Mouse (Mus musculus): ENCODE results near the gene D17H6S53E. TPM values are rescaled to one million over a fixed set of nuclear protein-coding genes. Genes with fewer than 3 reads are reported as not detected.

The D17H6S53E gene
- total RNA-seq (2021) = 10 to 100 TPM; 24.1 to 29.8 TPM

DNA sequence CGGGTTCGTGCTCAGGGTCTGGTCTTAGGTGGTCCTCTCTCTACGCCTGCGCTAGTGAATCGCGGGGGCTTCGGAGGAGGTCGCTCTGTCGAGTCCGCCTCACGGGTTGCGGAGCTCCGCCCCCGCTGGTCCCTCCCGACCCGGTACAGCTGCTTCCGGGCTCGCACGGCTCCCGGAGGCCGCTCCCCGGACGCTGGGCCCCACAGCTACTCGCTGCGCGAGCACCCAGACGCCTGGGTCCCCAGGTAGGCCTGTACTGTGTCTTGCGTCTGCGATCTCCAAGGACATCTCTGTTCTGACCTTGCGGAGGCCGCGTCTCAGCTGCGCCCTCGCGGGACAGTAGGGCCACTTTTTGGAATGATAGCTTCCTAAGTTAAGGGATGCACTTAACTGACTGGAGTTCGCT is at the start of gene D17H6S53E:
D17H6S53E (plus strand) TSS at position 168 of the 406 bp plus-strand sequence.
- peak; percentile 74 to 80 for DNase-seq (ENCODE audit: low spot score in 2 of 2)
- intact Hi-C loops (cut with DNase I) = no loop called here

DNA sequence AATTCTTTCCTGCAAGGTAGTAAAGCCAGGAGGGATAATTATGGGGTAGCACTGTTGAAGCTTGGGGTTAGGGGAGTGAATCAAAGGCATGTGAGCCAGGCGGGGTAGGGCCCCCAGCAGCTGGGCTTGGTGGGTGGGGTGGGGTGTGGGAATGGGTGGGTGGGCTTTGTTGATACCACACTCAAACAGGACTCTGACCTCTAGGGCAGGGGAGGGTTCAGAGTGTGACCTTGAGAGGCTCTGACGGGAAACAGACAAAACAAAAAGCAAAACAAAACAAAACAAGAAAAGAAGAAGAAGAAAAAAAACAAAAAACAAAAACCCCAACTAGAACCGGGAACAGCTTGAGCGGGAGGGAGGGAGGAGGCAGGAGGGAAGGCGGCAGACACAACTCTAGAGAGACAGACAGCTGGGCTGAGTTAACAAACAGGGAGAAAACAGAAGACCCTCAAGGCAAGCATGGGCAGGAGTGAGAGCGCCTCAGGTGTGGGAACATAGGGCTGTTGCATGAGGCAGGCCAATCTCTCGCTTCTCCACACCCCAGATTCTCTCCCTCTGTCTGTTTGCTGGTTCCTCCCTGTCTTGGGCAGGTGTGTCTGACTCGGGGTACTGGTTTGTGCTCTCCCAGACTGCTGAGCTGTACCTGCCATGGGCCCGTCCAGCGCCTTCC is 49.5 kb upstream of the D17H6S53E start, which contains the start of gene Ly6g6e:
Ly6g6e (plus strand) TSS at position 396 of the 670 bp plus-strand sequence.
- DNase-seq (ENCODE audit: low spot score in 2 of 2) = no peak
- intact Hi-C loops (cut with DNase I) = no loop called here

- intact Hi-C loops (cut with DNase I) = no loop called here
- no peak for DNase-seq (ENCODE audit: low spot score in 2 of 2)
These were observed 48.9 kb upstream of the D17H6S53E start for GRCm38 (mm10) chr17:35077285-35077684.

GRCm38 (mm10) chr17:35077786-35078233 is 48.4 kb upstream of the D17H6S53E start, which contains the start of gene Ly6g6d:
TSS of gene Ly6g6d (minus strand) at chr17:35078065.
- intact Hi-C loops (cut with DNase I) = no loop called here
- DNase-seq (ENCODE audit: low spot score in 2 of 2) = no peak

- no peak for DNase-seq (ENCODE audit: low spot score in 2 of 2)
- intact Hi-C loops (cut with DNase I) = no loop called here
These were observed 46.4 kb upstream of the D17H6S53E start for GRCm38 (mm10) chr17:35079778-35080177.

DNA sequence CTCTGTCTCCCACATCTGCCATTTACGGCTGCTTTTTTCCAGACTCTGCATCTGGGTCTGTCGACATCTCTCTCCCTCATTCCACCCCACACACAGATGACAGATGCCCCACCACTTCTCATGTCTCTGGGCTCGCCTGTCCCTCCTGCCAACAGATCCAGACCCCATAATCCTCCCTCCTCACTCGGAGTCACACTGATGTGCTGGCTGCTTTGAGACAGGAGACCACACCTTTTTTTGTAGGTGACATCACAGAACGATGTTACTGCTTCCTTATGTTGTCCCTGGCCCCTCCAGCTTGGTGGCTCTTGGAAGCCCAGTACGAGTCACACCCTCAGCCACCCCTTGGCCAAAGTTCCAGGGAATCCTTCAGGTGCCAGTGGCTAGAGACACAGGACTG is 45.9 kb upstream of the D17H6S53E start:
- intact Hi-C loops (cut with DNase I) = no loop called here
- DNase-seq (ENCODE audit: low spot score in 2 of 2) = no peak

DNA sequence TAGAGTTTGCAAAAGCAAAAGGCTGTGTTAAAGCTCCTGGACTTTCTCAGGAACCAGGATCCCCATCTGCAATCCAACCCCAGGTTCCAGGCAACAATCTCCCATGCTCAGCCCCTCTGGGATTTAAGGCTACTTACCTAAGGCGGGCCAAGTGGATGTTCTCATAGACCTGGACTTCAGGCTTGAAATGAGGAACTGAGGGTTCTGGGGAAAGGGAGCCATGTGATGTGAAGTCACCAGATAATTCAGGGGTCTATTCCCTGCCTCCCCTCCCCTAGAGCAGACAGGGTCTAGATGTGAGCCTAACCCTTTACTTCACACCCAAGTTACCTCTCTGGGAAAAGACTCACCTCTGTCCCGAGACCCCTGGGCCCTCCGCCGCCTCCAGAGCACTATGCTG is 45.5 kb upstream of the D17H6S53E start:
- DNase-seq (ENCODE audit: low spot score in 2 of 2) = no peak
- intact Hi-C loops (cut with DNase I) = no loop called here

- intact Hi-C loops (cut with DNase I) = no loop called here
- no peak for DNase-seq (ENCODE audit: low spot score in 2 of 2)
These were observed 43.2 kb upstream of the D17H6S53E start for GRCm38 (mm10) chr17:35082841-35083576.

GRCm38 (mm10) chr17:35083929-35084497 is 42.2 kb upstream of the D17H6S53E start:
- intact Hi-C loops (cut with DNase I) = no loop called here

GRCm38 (mm10) chr17:35085208-35085865 is 40.8 kb upstream of the D17H6S53E start, which contains the start of gene Ly6g6f:
TSS of gene Ly6g6f (minus strand) at chr17:35085610.
- DNase-seq (ENCODE audit: low spot score in 2 of 2) = no peak
- intact Hi-C loops (cut with DNase I) = no loop called here

More at GRCm38 (mm10) chr17:35083929-35084497, 42.2 kb upstream of the D17H6S53E start:
- DNase-seq (ENCODE audit: low spot score in 2 of 2) = no peak

GRCm38 (mm10) chr17:35088151-35088550 is 38.0 kb upstream of the D17H6S53E start:
- DNase-seq (ENCODE audit: low spot score in 2 of 2) = no peak
- intact Hi-C loops (cut with DNase I) = no loop called here

GRCm38 (mm10) chr17:35088825-35089644 is 37.1 kb upstream of the D17H6S53E start, which contains the start of gene Abhd16a:
TSS of gene Abhd16a (plus strand) at chr17:35089263.
- peak; percentile 97 to 98 for DNase-seq (ENCODE audit: low spot score in 2 of 2)
- intact Hi-C loops (cut with DNase I) = no loop called here

- DNase-seq (ENCODE audit: low spot score in 2 of 2) = no peak
- intact Hi-C loops (cut with DNase I) = no loop called here
These were observed 35.8 kb upstream of the D17H6S53E start for GRCm38 (mm10) chr17:35090166-35090932.

GRCm38 (mm10) chr17:35092403-35093198 is 33.6 kb upstream of the D17H6S53E start:
- intact Hi-C loops (cut with DNase I) = no loop called here
- DNase-seq (ENCODE audit: low spot score in 2 of 2) = no peak

DNA sequence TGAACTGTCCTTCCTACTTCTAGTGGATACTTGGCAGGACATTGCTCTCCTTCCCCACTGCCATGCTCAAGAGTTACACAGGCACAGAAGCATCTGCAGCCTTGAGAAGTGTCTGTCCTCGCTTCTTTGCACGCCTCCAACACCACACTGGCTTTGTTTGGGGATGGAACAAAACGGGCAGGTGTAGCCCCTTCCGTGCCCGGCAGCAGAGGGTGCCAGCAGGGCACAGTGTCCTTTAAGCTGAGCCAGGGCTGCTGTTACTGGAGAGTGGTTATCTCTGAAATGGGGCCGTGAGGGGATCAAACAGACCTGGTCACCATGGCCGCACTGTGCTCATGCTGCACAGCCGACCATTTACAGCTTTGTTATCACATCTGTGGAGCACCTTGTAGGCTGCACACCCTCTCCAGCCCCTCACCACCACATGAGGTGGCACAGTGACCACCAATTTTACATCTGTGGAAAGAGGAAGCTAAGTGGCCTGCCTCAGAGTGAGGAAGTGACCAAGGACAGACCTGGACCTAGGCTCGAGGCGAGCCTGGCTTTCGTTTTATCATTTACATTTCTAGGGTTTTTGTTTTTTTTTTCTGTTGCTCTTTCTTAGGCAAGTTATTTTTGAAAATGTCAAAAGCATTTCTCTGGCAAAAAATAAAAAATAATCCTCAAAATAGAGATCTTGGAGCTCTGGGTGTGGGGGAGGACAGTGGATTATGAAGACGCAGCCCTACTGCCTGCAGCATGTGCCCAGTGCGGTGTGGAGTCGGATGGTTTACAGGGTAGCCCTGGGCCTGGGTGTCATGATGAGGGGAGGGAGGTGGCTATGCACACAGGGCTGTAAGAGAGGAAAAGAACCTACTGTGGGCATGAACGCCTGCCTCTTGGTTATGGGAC is 31.5 kb upstream of the D17H6S53E start:
- intact Hi-C loops (cut with DNase I) = no loop called here
- DNase-seq (ENCODE audit: low spot score in 2 of 2) = peak in 1 of 2 experiments; percentile 63

- intact Hi-C loops (cut with DNase I) = no loop called here
- DNase-seq (ENCODE audit: low spot score in 2 of 2) = no peak
These were observed 29.6 kb upstream of the D17H6S53E start for GRCm38 (mm10) chr17:35096597-35096996.
